Mouse (Mus musculus): ENCODE results near the gene Ankrd13a.
"Not testable (repeated sequence)": the region's sequence is repeated elsewhere in the genome, so short reads cannot be mapped to it uniquely, and the experiment has no call there.

Gene Ankrd13a

GRCm38 (mm10) chr5:114829740-114830139 is 55.3 kb downstream of the Ankrd13a start:
- no peak for DNase-seq (ENCODE audit: low read depth)

GRCm38 (mm10) chr5:114836886-114837285 is 62.4 kb downstream of the Ankrd13a start:
- DNase-seq (ENCODE audit: low read depth) = no peak

- DNase-seq (ENCODE audit: low read depth) = not testable (repeated sequence)
Measured at GRCm38 (mm10) chr5:114840481-114840880, 66.0 kb downstream of the Ankrd13a start.

- DNase-seq (ENCODE audit: low read depth) = not testable (repeated sequence)
Measured at GRCm38 (mm10) chr5:114842155-114842554, 67.7 kb downstream of the Ankrd13a start.

- DNase-seq (ENCODE audit: low read depth) = no peak
Measured at GRCm38 (mm10) chr5:114842674-114843073, 68.2 kb downstream of the Ankrd13a start.

GRCm38 (mm10) chr5:114844371-114844770 is 69.9 kb downstream of the Ankrd13a start:
- not testable (repeated sequence) for DNase-seq (ENCODE audit: low read depth)

- DNase-seq (ENCODE audit: low read depth) = no peak
Measured at GRCm38 (mm10) chr5:114851565-114852236, 77.2 kb downstream of the Ankrd13a start.

GRCm38 (mm10) chr5:114853364-114853763 is 78.9 kb downstream of the Ankrd13a start, which contains the start of gene 4930519G04Rik:
4930519G04Rik (plus strand) TSS chr5:114853664.
- DNase-seq (ENCODE audit: low read depth) = not testable (repeated sequence)

Data from c-Kit-positive CD71-positive TER-119-negative erythroid progenitor cells, embryonic 14.5 days (primary cell).